Mouse (Mus musculus) embryonic facial prominence, embryonic 11.5 days (tissue): Measurements from ENCODE around the gene Rhd. TPM values are rescaled to one million over a fixed set of nuclear protein-coding genes. Genes with fewer than 3 reads are reported as not detected.
A peak's percentile ranks its signal among the peaks of the same experiment; 100 is the strongest.

ENCODE experiments used
- ATAC-seq: fragments of 200-750 bp; cut with Nextera tagmentation; replicated peaks from 2 replicates; pipeline ENCODE4 v1.8.0; 2017; ENCODE audit warnings: low read depth; ENCODE audit not compliant: insufficient number of reproducible peaks, low FRiP score, low TSS enrichment
- DNase-seq: peaks from one replicate; pipeline ENCODE4 v3.0.0-alpha.2; 2015; ENCODE audit warnings: low spot score
- H3K27ac ChIP-seq: fragments of 300-500 bp; sonication (generic); replicated peaks from 2 replicates; pipeline ENCODE4 v1.5.1; 2014; ENCODE audit warnings: mild to moderate bottlenecking, low read depth, low read length, control low read depth
- H3K27me3 ChIP-seq: fragments of 300-500 bp; sonication (generic); 2 replicates; pipeline ENCODE4 v1.6.1; 2014; ENCODE audit warnings: mild to moderate bottlenecking, low read length, moderate library complexity, mixed read lengths; ENCODE audit not compliant: control insufficient read depth, insufficient read depth
- H3K36me3 ChIP-seq: fragments of 300-500 bp; sonication (generic); replicated peaks from 2 replicates; pipeline ENCODE4 v1.6.1; 2014; ENCODE audit warnings: low read depth, mild to moderate bottlenecking, low read length, moderate library complexity, mixed read lengths; ENCODE audit not compliant: control insufficient read depth, insufficient read depth
- H3K4me1 ChIP-seq: fragments of 300-500 bp; sonication (generic); 2 replicates; pipeline ENCODE4 v1.6.1; 2014; ENCODE audit warnings: low read length, mixed read lengths; ENCODE audit not compliant: control insufficient read depth, insufficient read depth
- H3K4me2 ChIP-seq: fragments of 300-500 bp; sonication (generic); 2 replicates; pipeline ENCODE4 v1.6.1; 2014; ENCODE audit warnings: low read depth, mild to moderate bottlenecking, control low read depth, low read length, moderate library complexity
- H3K4me3 ChIP-seq: fragments of 300-500 bp; sonication (generic); 2 replicates; pipeline ENCODE4 v1.5.1; 2014; ENCODE audit warnings: low read depth, low read length, control low read depth
- H3K9ac ChIP-seq: fragments of 300-500 bp; sonication (generic); replicated peaks from 2 replicates; pipeline ENCODE4 v1.6.1; 2014; ENCODE audit warnings: mild to moderate bottlenecking, control low read depth, low read length
- H3K9me3 ChIP-seq: fragments of 300-500 bp; sonication (generic); replicated peaks from 2 replicates; pipeline ENCODE4 v1.6.1; 2016; ENCODE audit warnings: mild to moderate bottlenecking, low read length, inconsistent platforms, mixed read lengths; ENCODE audit not compliant: control insufficient read depth
- WGBS: fragments of 180-500 bp; shearing (Covaris S2); extraction: QIAGEN DNeasy Blood & Tissue Kit; methylation state at CpG from one replicate; pipeline ENCODE4 v1.1.7; 2014; 5-methylcytosine and 5-hydroxymethylcytosine counted together
- polyA plus RNA-seq: library from polyadenylated mRNA; unstranded; fragments of >200 nt; fragmentation: Nextera tagmentation; extraction: Ambion mirVana; gene quantifications from 2 replicates; pipeline ENCODE4 v1.2.1, GENCODE M21; 2014

Rhd gene
- polyA plus RNA-seq, 1 experiment from 2014 or later: 13.7 TPM

DNA sequence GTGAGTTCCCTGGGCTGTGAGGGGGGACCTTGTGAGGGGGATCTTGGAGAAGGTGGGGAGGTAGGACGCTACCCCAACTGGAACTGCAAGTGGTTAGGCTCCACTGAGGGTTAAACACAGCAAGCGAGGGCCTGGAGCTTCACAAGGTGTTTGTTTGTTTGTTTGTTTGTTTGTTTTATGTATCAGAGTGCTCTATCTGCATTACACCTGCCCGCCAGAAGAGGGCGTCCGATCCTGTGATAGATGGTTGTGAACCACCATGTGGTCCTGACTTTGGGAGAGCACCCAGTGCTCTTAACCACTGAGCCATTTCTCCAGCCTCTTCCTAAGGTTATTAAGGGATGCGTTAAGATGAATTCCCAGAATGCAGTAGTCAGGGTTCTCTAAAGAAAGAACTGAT, 15.7 kb downstream of the Rhd start:
- no peaks in the 10 kb centered on the region for H3K9me3 ChIP-seq
- no peaks in the 10 kb centered on the region for H3K4me1 ChIP-seq
- H3K9ac ChIP-seq: no peak overlapping the region; the same call in 1 of the 2 replicates
- 37% methylated on average over 6 of the region's 6 CpGs for WGBS
- no peak for DNase-seq
- peak overlapping the region; percentile 26; the same call in 1 of the 2 replicates for H3K4me3 ChIP-seq
- H3K27me3 ChIP-seq: no peaks in the 10 kb centered on the region
- no peak for ATAC-seq
- no peaks in the 10 kb centered on the region for H3K36me3 ChIP-seq
- peak overlapping the region; percentile 58; the same call in 1 of the 2 replicates for H3K4me2 ChIP-seq
- H3K27ac ChIP-seq: no peak overlapping the region

DNA sequence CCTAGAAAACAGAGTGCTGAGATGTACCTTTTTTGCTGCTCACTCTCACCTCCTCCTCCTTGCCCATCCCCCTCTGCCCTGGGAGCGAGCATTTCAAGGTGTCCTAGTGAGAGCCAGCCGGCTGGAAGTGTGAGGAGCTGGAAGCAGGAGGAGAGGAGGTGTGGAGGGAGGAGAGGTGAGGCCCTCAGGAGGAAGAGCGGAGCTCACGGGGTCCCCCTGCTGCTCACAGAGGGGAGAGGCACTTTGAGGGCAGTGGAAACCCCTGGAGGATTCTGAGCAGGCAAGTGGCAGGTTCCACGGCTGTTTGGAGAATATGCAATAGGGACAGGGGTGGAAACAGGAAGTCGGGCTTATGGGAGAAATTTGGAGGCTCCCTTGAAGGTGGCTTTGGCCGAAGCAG, 18.9 kb downstream of the Rhd start:
- no peak overlapping the region for H3K4me3 ChIP-seq
- H3K4me1 ChIP-seq: no peaks in the 10 kb centered on the region
- no peak overlapping the region for H3K27ac ChIP-seq
- peak; percentile 57 for DNase-seq
- H3K9ac ChIP-seq: no peak overlapping the region
- H3K36me3 ChIP-seq: no peaks in the 10 kb centered on the region
- H3K4me2 ChIP-seq: no peak overlapping the region
- no peaks in the 10 kb centered on the region for H3K9me3 ChIP-seq
- H3K27me3 ChIP-seq: no peaks in the 10 kb centered on the region
- ATAC-seq: no peak
- WGBS: 34% methylated on average over 7 of the region's 7 CpGs

DNA sequence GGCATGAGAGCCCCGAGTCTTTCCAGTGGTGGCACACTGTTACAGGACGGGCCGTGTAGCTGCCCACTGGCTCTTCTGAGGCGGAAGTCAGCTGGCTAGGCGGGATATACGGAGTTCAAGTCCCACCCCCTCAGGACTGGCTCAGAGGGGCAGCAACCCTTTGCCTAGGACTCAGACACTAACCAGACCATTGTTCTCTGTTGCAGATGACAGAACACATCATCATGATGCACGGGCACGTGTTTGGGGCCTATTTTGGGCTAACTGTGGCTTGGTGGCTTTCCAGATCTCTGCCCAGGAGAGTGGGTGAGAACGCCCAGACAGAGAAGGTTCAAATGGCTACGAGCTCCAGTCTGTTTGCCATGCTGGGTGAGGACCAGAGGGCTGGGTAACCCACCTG, 19.5 kb downstream of the Rhd start:
- no peak overlapping the region for H3K27ac ChIP-seq
- ATAC-seq (no peak), DNase-seq (no peak)
- H3K9me3 ChIP-seq: no peaks in the 10 kb centered on the region
- H3K4me1 ChIP-seq: no peaks in the 10 kb centered on the region
- no peak overlapping the region for H3K4me3 ChIP-seq
- no peaks in the 10 kb centered on the region for H3K36me3 ChIP-seq
- no peak overlapping the region for H3K4me2 ChIP-seq
- no peak overlapping the region for H3K9ac ChIP-seq
- no peaks in the 10 kb centered on the region for H3K27me3 ChIP-seq
- 86% methylated on average over 10 of the region's 10 CpGs for WGBS

DNA sequence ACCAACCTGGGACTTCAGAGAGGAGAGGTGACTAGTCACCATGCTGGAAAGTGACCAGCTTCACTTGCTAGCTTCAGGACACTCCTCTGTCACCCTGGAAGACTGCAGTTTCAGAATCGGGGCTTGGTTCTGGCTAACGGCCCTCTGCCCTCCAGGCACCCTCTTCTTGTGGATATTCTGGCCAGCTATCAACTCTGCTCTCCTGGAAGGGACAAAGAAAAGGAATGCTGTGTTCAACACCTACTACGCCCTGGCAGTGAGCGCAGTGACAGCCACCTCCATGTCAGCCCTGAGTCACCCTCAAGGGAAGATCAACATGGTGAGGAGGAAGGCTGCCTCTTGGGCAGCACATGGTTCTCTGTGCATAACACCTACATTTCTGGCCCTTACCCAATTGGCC, 20.0 kb downstream of the Rhd start:
- Histone ChIP-seq H3K27ac (no peak overlapping the region), H3K27me3 (no peaks in the 10 kb centered on the region), H3K9me3 (no peaks in the 10 kb centered on the region), H3K9ac (no peak overlapping the region), H3K4me1 (no peaks in the 10 kb centered on the region), H3K36me3 (no peaks in the 10 kb centered on the region), H3K4me2 (no peak overlapping the region), H3K4me3 (no peak overlapping the region)
- DNase-seq (no peak), ATAC-seq (no peak)
- 91% methylated on average over 4 of the region's 4 CpGs for WGBS

DNA sequence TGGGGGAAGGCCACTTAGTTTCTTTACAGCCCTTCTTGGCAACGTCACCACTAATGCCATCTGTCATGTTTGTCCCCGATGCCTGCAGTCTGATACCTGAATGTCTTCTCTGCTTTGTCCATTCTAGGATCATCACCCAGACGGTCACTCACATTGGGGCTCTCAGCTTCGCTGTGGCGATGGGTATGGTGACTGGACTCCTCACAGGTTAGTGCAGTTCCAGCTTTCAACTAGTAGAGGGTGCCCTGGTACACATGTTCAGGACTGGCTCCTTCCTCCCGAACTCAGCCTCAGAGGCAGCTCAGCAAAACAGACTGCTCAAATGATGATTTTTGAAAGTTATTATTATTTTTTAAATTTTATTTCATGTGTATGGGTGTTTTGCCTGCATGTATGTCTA, 27.8 kb downstream of the Rhd start:
- no peaks in the 10 kb centered on the region for H3K4me1 ChIP-seq
- WGBS: 85% methylated on average over 6 of the region's 6 CpGs
- H3K27me3 ChIP-seq: no peaks in the 10 kb centered on the region

DNA sequence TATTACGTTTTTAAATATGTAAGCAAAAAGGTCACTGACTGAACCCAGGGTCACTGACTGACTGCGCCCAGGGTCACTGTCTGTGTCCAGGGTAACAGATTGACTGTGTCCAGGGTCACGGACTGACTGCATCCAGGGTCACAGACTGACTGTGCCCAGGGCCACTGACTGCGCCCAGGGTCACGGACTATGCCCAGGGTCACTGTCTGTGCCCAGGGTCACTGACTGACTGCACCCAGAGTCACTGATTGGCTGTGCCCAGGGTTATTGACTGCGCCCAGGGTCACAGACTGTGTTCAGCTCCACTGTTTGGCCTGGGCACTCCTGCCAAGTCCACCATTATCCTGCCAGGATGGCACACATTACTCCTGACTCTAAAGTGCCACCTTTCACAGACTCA, 32.9 kb downstream of the Rhd start:
- ATAC-seq (no peak), DNase-seq (no peak)
- no peak overlapping the region for H3K4me2 ChIP-seq
- H3K4me1 ChIP-seq: no peaks in the 10 kb centered on the region
- 89% methylated on average over 6 of the region's 6 CpGs for WGBS
- no peak overlapping the region for H3K4me3 ChIP-seq
- no peaks in the 10 kb centered on the region for H3K9me3 ChIP-seq
- no peak overlapping the region for H3K9ac ChIP-seq
- peaks cover 20% of the 10 kb centered on the region for H3K36me3 ChIP-seq
- no peaks in the 10 kb centered on the region for H3K27me3 ChIP-seq
- no peak overlapping the region for H3K27ac ChIP-seq

More for the DNA sequence above, 27.8 kb downstream of the Rhd start:
- no peak overlapping the region for H3K27ac ChIP-seq
- no peak overlapping the region for H3K9ac ChIP-seq
- no peak for ATAC-seq
- DNase-seq: no peak
- H3K36me3 ChIP-seq: peaks cover 6% of the 10 kb centered on the region
- H3K9me3 ChIP-seq: no peaks in the 10 kb centered on the region
- no peak overlapping the region for H3K4me2 ChIP-seq
- no peak overlapping the region for H3K4me3 ChIP-seq

DNA sequence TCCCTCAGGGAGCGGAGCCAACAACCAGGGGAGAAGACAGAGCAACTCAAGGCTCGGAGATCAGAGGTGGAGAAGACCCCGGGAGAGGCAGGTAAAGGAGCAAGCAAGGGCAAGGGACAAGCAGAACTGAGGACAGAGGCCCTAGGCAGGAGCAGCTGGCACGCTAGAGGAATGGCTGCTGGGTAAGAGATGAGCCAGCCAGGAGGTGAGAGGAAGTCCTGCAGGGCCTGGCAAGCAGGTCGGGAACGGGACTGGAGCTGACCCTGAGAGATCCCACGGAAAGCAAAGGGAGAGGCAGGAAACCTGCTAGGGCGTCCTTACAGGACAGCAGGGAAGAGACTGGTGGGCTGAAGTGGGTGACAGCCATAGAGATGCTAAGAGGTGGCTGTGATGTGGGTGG, 36.8 kb downstream of the Rhd start:
- Histone ChIP-seq H3K9ac (no peak overlapping the region), H3K9me3 (no peaks in the 10 kb centered on the region), H3K4me1 (no peaks in the 10 kb centered on the region), H3K27ac (no peak overlapping the region), H3K4me3 (no peak overlapping the region), H3K36me3 (peaks cover 25% of the 10 kb centered on the region), H3K27me3 (no peaks in the 10 kb centered on the region), H3K4me2 (no peak overlapping the region)
- WGBS: 92% methylated on average over 8 of the region's 8 CpGs
- no peak for ATAC-seq
- DNase-seq: no peak

DNA sequence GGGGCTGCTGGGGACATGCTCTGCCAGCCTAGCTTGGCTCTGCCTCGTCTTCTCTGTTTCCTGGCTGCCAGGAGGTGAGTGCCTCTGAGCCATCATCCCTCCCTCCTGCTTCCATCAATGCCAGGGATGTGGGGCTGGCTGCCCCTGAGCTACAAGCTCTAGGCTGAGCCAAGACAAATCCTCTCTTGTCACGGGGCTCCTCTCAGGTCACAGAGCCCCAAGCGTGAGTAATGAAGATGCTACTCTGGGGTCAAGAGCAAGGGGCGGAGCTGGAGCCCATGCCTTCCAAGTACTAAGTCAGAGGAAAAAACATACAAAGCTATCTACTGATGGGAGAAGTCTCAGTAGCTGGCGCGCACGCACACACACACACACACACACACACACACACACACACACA, 38.7 kb downstream of the Rhd start:
- H3K27ac ChIP-seq: no peak overlapping the region
- 68% methylated on average over 7 of the region's 7 CpGs for WGBS
- no peak overlapping the region for H3K4me2 ChIP-seq
- H3K4me1 ChIP-seq: no peaks in the 10 kb centered on the region
- H3K9me3 ChIP-seq: no peaks in the 10 kb centered on the region
- no peak overlapping the region for H3K4me3 ChIP-seq
- no peak for ATAC-seq
- H3K27me3 ChIP-seq: no peaks in the 10 kb centered on the region
- no peak overlapping the region for H3K9ac ChIP-seq
- peaks cover 20% of the 10 kb centered on the region for H3K36me3 ChIP-seq
- no peak for DNase-seq
